Mouse (Mus musculus) testis, adult 2 months (tissue): ENCODE results near the gene Tectb.

Experiments
- CTCF ChIP-seq: fragments of 200-500 bp; IDR thresholded peaks from 2 replicates; pipeline ENCODE4 v1.5.1; 2012; ENCODE audit warnings: low read depth, mild to moderate bottlenecking, inconsistent platforms, low read length, moderate library complexity; ENCODE audit not compliant: control insufficient read depth, insufficient read depth, insufficient replicate concordance
- POLR2A ChIP-seq: fragments of 200-500 bp; IDR thresholded peaks from 2 replicates; pipeline ENCODE4 v1.6.1; 2012; ENCODE audit warnings: low read depth, mild to moderate bottlenecking, inconsistent platforms, low read length, moderate library complexity; ENCODE audit not compliant: control insufficient read depth

- TF ChIP-seq CTCF, result no peak
- TF ChIP-seq POLR2A, result no peak
Measured at GRCm38 (mm10) chr19:55144691-55145090, 35.8 kb upstream of the Tectb start.
